Mouse (Mus musculus) CH12.LX (cell line): ENCODE results near the gene Gm20388. TPM values are rescaled to one million over a fixed set of nuclear protein-coding genes. Genes with fewer than 3 reads are reported as not detected.

ENCODE experiments used
- DNase-seq: peaks from one replicate; pipeline ENCODE4 v3.0.0-alpha.2; 2013; ENCODE audit errors: extremely low read depth
- H3K27ac ChIP-seq: 2 replicates; pipeline ENCODE4 v1.5.1; 2012; ENCODE audit warnings: low read depth, mild to moderate bottlenecking, control low read depth, moderate library complexity; ENCODE audit not compliant: insufficient read depth
- H3K27me3 ChIP-seq: replicated peaks from 2 replicates; pipeline ENCODE3; 2012; ENCODE audit warnings: inconsistent platforms
- H3K36me3 ChIP-seq, 2 experiments: replicated peaks in 1 of 2; 2 replicates each; pipeline versions ENCODE3 to v1.6.1; 2012; ENCODE audit warnings: inconsistent platforms in 1 of 2, low read length in 1 of 2, mild to moderate bottlenecking in 1 of 2, mixed read lengths in 1 of 2, moderate library complexity in 1 of 2; ENCODE audit not compliant: control insufficient read depth in 1 of 2, insufficient read depth in 1 of 2
- H3K4me1 ChIP-seq, 2 experiments: 2 replicates each; pipeline ENCODE4 v1.6.1; 2012; ENCODE audit warnings: inconsistent platforms in 1 of 2, moderate library complexity in 1 of 2; ENCODE audit not compliant: insufficient read depth in 2 of 2, control insufficient read depth in 1 of 2
- H3K4me2 ChIP-seq: 2 replicates; pipeline ENCODE4 v1.6.1; 2012; ENCODE audit warnings: low read depth, mild to moderate bottlenecking, control low read depth; ENCODE audit not compliant: poor library complexity, insufficient read depth, severe bottlenecking
- H3K4me3 ChIP-seq, 3 experiments: fragments of 150-350 bp in 1 of 3; sonication (generic) in 1 of 3; replicated peaks in 1 of 3; 2 replicates each; pipeline versions ENCODE3 to v1.5.1; 2011 to 2012; ENCODE audit warnings: low read depth in 2 of 3, low read length in 2 of 3, mild to moderate bottlenecking in 2 of 3, moderate library complexity in 2 of 3, control low read depth in 1 of 3, improper control_type of control experiment in 1 of 3, inconsistent platforms in 1 of 3, mixed read lengths in 1 of 3; ENCODE audit not compliant: poor library complexity in 1 of 3
- H3K79me2 ChIP-seq: replicated peaks from 2 replicates; pipeline ENCODE4 v1.6.1; 2012; ENCODE audit warnings: mild to moderate bottlenecking, moderate library complexity; ENCODE audit not compliant: control insufficient read depth, poor library complexity, insufficient read depth, severe bottlenecking; ENCODE audit errors: extremely low read depth
- H3K9ac ChIP-seq: 2 replicates; pipeline ENCODE4 v1.6.1; 2012; ENCODE audit warnings: low read depth, mild to moderate bottlenecking, control low read depth, moderate library complexity; ENCODE audit not compliant: insufficient read depth
- H3K9me3 ChIP-seq: replicated peaks from 2 replicates; pipeline ENCODE3; 2012; ENCODE audit warnings: low read length, inconsistent platforms, mixed read lengths
- CHD2 ChIP-seq: IDR thresholded peaks from 2 replicates; pipeline ENCODE4 v1.6.1; 2011; ENCODE audit warnings: low read length, improper control_type of control experiment
- E2F4 ChIP-seq: IDR thresholded peaks from 2 replicates; pipeline ENCODE4 v1.6.1; 2011; ENCODE audit warnings: low read depth, low read length, improper control_type of control experiment; ENCODE audit not compliant: insufficient replicate concordance
- EP300 ChIP-seq: IDR thresholded peaks from 2 replicates; pipeline ENCODE4 v1.6.1; 2011; ENCODE audit warnings: low read length, improper control_type of control experiment
- ETS1 ChIP-seq: conservative IDR thresholded peaks from 2 replicates; pipeline ENCODE4 v1.6.1; 2012; ENCODE audit warnings: low read depth, mild to moderate bottlenecking, inconsistent platforms, low read length, improper control_type of control experiment, moderate library complexity
- GABPA ChIP-seq: IDR thresholded peaks from 2 replicates; pipeline ENCODE4 v1.6.1; 2012; ENCODE audit warnings: low read depth, low read length, improper control_type of control experiment, inconsistent platforms; ENCODE audit not compliant: insufficient replicate concordance
- IRF4 ChIP-seq: IDR thresholded peaks from 2 replicates; pipeline ENCODE4 v1.6.1; 2014; ENCODE audit warnings: low read depth, mild to moderate bottlenecking, inconsistent platforms, low read length, improper control_type of control experiment
- JUN ChIP-seq: IDR thresholded peaks from 2 replicates; pipeline ENCODE4 v1.6.1; 2011; ENCODE audit warnings: low read depth, mild to moderate bottlenecking, low read length, improper control_type of control experiment, moderate library complexity; ENCODE audit not compliant: insufficient read depth
- KAT2A ChIP-seq: IDR thresholded peaks from 2 replicates; pipeline ENCODE4 v1.6.1; 2012; ENCODE audit warnings: low read length, improper control_type of control experiment, inconsistent platforms; ENCODE audit not compliant: insufficient replicate concordance
- MAFK ChIP-seq: IDR thresholded peaks from 2 replicates; pipeline ENCODE4 v1.6.1; 2011; ENCODE audit warnings: low read length, improper control_type of control experiment; ENCODE audit not compliant: insufficient replicate concordance
- MAZ ChIP-seq: IDR thresholded peaks from 2 replicates; pipeline ENCODE4 v1.6.1; 2012; ENCODE audit warnings: low read depth, mild to moderate bottlenecking, inconsistent platforms, low read length, improper control_type of control experiment, moderate library complexity
- NELFE ChIP-seq: IDR thresholded peaks from 2 replicates; pipeline ENCODE4 v1.6.1; 2011; ENCODE audit warnings: low read depth, low read length, improper control_type of control experiment
- NRF1 ChIP-seq: IDR thresholded peaks from 2 replicates; pipeline ENCODE4 v1.6.1; 2014; ENCODE audit warnings: low read depth, mild to moderate bottlenecking, inconsistent platforms, low read length, improper control_type of control experiment, moderate library complexity
- POLR2A ChIP-seq: IDR thresholded peaks from 2 replicates; pipeline ENCODE4 v1.6.1; 2011; ENCODE audit warnings: low read depth, mild to moderate bottlenecking, improper control_type of control experiment, low read length
- POLR2AphosphoS2 ChIP-seq: IDR thresholded peaks from 2 replicates; pipeline ENCODE4 v1.6.1; 2011; ENCODE audit warnings: low read depth, low read length, improper control_type of control experiment
- RCOR1 ChIP-seq: conservative IDR thresholded peaks from 2 replicates; pipeline ENCODE4 v1.6.1; 2012; ENCODE audit warnings: low read depth, mild to moderate bottlenecking, inconsistent platforms, low read length, improper control_type of control experiment
- TBP ChIP-seq: conservative IDR thresholded peaks from 2 replicates; pipeline ENCODE4 v1.6.1; 2011; ENCODE audit warnings: low read depth, low read length, improper control_type of control experiment
- UBTF ChIP-seq: IDR thresholded peaks from 2 replicates; pipeline ENCODE4 v1.6.1; 2012; ENCODE audit warnings: low read depth, mild to moderate bottlenecking, inconsistent platforms, low read length, improper control_type of control experiment, moderate library complexity
- USF2 ChIP-seq: conservative IDR thresholded peaks from 2 replicates; pipeline ENCODE4 v1.6.1; 2011; ENCODE audit warnings: low read depth, low read length, improper control_type of control experiment
- ZKSCAN1 ChIP-seq: IDR thresholded peaks from 2 replicates; pipeline ENCODE4 v1.6.1; 2012; ENCODE audit warnings: low read depth, inconsistent platforms, low read length, improper control_type of control experiment, borderline replicate concordance
- ZMIZ1 ChIP-seq: IDR thresholded peaks from 2 replicates; pipeline ENCODE4 v1.6.1; 2012; ENCODE audit warnings: low read depth, mild to moderate bottlenecking, inconsistent platforms, low read length, improper control_type of control experiment
- dilution Hi-C: fragments of 300-500 bp; cut with MboI; formaldehyde crosslinking; loops from 2 replicates; pipeline ENCODE4 v1.14.3; 2020; ENCODE audit warnings: low sequenced_read_pairs; ENCODE audit not compliant: extremely low pct_unique_long_range_greater_than_20kb, extremely low pct_ligation_motif_present
- in situ Hi-C: fragments of 300-500 bp; cut with MboI; formaldehyde crosslinking; loops from 3 replicates; pipeline ENCODE4 v1.14.3; 2019; ENCODE audit warnings: low sequenced_read_pairs, low pct_ligation_motif_present, low pct_unique_long_range_greater_than_20kb, mixed read lengths
- polyA plus RNA-seq: library from polyadenylated mRNA; unstranded; fragments of >175 nt; gene quantifications from 2 replicates; pipeline ENCODE4 v1.2.1, GENCODE M21; 2012; ENCODE audit warnings: low read depth; ENCODE audit not compliant: insufficient read length
- total RNA-seq, 2 experiments: library from RNA; depleted of rRNA; stranded (reverse); fragments of 300-350 nt in 1 of 2; fragments of >200 nt in 1 of 2; gene quantifications; 2 replicates each; pipeline ENCODE4 v1.2.3; 2012 to 2014

Gm20388 gene
- total and polyA plus RNA-seq, 3 experiments, result 14.8 to 26.3 (median 22.2) TPM

GRCm38 (mm10) chr8:121436656-121437055 is 1526.0 kb downstream of the Gm20388 start:
- peaks cover 6 to 13% of the 10 kb centered on the region in 2 experiments for H3K4me1 ChIP-seq
- peaks cover 70% of the 10 kb centered on the region for H3K27me3 ChIP-seq
- TF ChIP-seq KAT2A (no peak), CHD2 (no peak), ZMIZ1 (no peak), GABPA (no peak), TBP (no peak), NRF1 (no peak), JUN (no peak), MAFK (no peak), E2F4 (no peak), UBTF (no peak), USF2 (no peak), ETS1 (no peak), POLR2A (no peak), EP300 (no peak), RCOR1 (no peak), ZKSCAN1 (no peak), IRF4 (no peak), NELFE (no peak), POLR2AphosphoS2 (no peak), MAZ (no peak)
- in situ Hi-C loops (no loop called here), dilution Hi-C loops (no loop called here)
- H3K9me3 ChIP-seq, result no peaks in the 10 kb centered on the region
- H3K9ac ChIP-seq, result no peak overlapping the region
- no peaks in the 10 kb centered on the region for H3K79me2 ChIP-seq
- no peaks in the 10 kb centered on the region for H3K36me3 ChIP-seq
- peak; percentile 3 for DNase-seq
- no peak overlapping the region for H3K4me3 ChIP-seq
- no peak overlapping the region for H3K27ac ChIP-seq
- no peak overlapping the region for H3K4me2 ChIP-seq

- TF ChIP-seq ETS1, result no peak
- Histone ChIP-seq H3K27me3 (peaks cover 67% of the 10 kb centered on the region), H3K79me2 (no peaks in the 10 kb centered on the region), H3K9ac (no peak overlapping the region), H3K4me1 (peaks cover 6 to 13% of the 10 kb centered on the region in 2 experiments), H3K4me3 (no peak overlapping the region), H3K36me3 (no peaks in the 10 kb centered on the region), H3K4me2 (no peak overlapping the region), H3K9me3 (no peaks in the 10 kb centered on the region), H3K27ac (no peak overlapping the region)
- in situ Hi-C loops, result no loop called here
- DNase-seq, result no peak
- dilution Hi-C loops, result no loop called here
Measured at GRCm38 (mm10) chr8:121437506-121437905, 1526.9 kb downstream of the Gm20388 start.
